Mouse (Mus musculus) liver, adult 2 months (tissue): ENCODE measurements around the gene Klhl20. TPM values are rescaled to one million over a fixed set of nuclear protein-coding genes. Genes with fewer than 3 reads are reported as not detected.

Experiments used
- DNase-seq: peaks from one replicate; pipeline ENCODE4 v3.0.0-alpha.2; 2011; ENCODE audit warnings: low read depth, low spot score; ENCODE audit errors: extremely low read depth
- H3K27ac ChIP-seq: fragments of 200-500 bp; replicated peaks from 2 replicates; pipeline ENCODE4 v1.5.1; 2012; ENCODE audit warnings: low read depth, mild to moderate bottlenecking, control low read depth, inconsistent platforms, low read length; ENCODE audit not compliant: insufficient read depth
- H3K27me3 ChIP-seq: fragments of 200-500 bp; 2 replicates; pipeline ENCODE4 v1.6.1; 2012; ENCODE audit warnings: mild to moderate bottlenecking, moderate library complexity, low read length, inconsistent platforms; ENCODE audit not compliant: control insufficient read depth, insufficient read depth
- H3K36me3 ChIP-seq: fragments of 200-500 bp; 2 replicates; pipeline ENCODE4 v1.6.1; 2012; ENCODE audit warnings: low read length, inconsistent platforms; ENCODE audit not compliant: control insufficient read depth, insufficient read depth
- H3K4me1 ChIP-seq: fragments of 200-500 bp; 2 replicates; pipeline ENCODE4 v1.6.1; 2011; ENCODE audit warnings: low read length; ENCODE audit not compliant: control insufficient read depth, insufficient read depth
- H3K4me3 ChIP-seq: fragments of 200-500 bp; 2 replicates; pipeline ENCODE4 v1.5.1; 2011; ENCODE audit warnings: low read depth, mild to moderate bottlenecking, control low read depth, low read length, moderate library complexity; ENCODE audit not compliant: insufficient read depth
- H3K79me2 ChIP-seq: fragments of 200-500 bp; 2 replicates; pipeline ENCODE4 v1.6.1; 2012; ENCODE audit warnings: inconsistent platforms, mild to moderate bottlenecking, low read length, moderate library complexity; ENCODE audit not compliant: control insufficient read depth, insufficient read depth
- H3K9ac ChIP-seq: fragments of 200-500 bp; 2 replicates; pipeline ENCODE4 v1.6.1; 2012; ENCODE audit warnings: low read depth, mild to moderate bottlenecking, control low read depth, inconsistent platforms, low read length
- CTCF ChIP-seq: fragments of 200-500 bp; IDR thresholded peaks from 2 replicates; pipeline ENCODE4 v1.5.1; 2011; ENCODE audit warnings: low read depth, low read length, control low read depth
- POLR2A ChIP-seq: fragments of 200-500 bp; IDR thresholded peaks from 2 replicates; pipeline ENCODE4 v1.6.1; 2011; ENCODE audit warnings: low read length, control low read depth; ENCODE audit not compliant: insufficient read depth; ENCODE audit errors: extremely low read depth
- WGBS: fragments of 180-500 bp; shearing (Covaris S2); methylation state at CpG from one replicate; pipeline ENCODE4 v1.1.7; 2018; 5-methylcytosine and 5-hydroxymethylcytosine counted together
- polyA plus RNA-seq: library from polyadenylated mRNA; depleted of rRNA; stranded (reverse); fragments of >200 nt; gene quantifications from 2 replicates; pipeline ENCODE4 v1.2.3, GENCODE M21; 2012
- total RNA-seq: library from RNA; depleted of rRNA; stranded (reverse); fragments of >200 nt; gene quantifications from 2 replicates; pipeline ENCODE4 v1.2.3, GENCODE M21; 2014

Klhl20 gene
- total and polyA plus RNA-seq, 2 experiments, result 2.7 to 6.7 TPM

- 98% methylated on average over 4 of the region's 4 CpGs for WGBS
- Histone ChIP-seq H3K4me1 (no peaks in the 10 kb centered on the region), H3K36me3 (peaks cover 29% of the 10 kb centered on the region), H3K4me3 (no peak overlapping the region), H3K27ac (no peak overlapping the region), H3K9ac (no peak overlapping the region), H3K79me2 (no peaks in the 10 kb centered on the region), H3K27me3 (no peaks in the 10 kb centered on the region)
- no peak for DNase-seq
- no peak for TF ChIP-seq POLR2A
- TF ChIP-seq CTCF, result no peak
Measured at GRCm38 (mm10) chr1:161099721-161100405, 31.4 kb downstream of the Klhl20 start.

- H3K4me3 ChIP-seq, result no peak overlapping the region
- 79% methylated on average over 3 of the region's 3 CpGs for WGBS
- peaks cover 6% of the 10 kb centered on the region; the same call in 1 of the 2 replicates for H3K79me2 ChIP-seq
- TF ChIP-seq CTCF (no peak), POLR2A (no peak)
- no peaks in the 10 kb centered on the region for H3K27me3 ChIP-seq
- peaks cover 5% of the 10 kb centered on the region for H3K36me3 ChIP-seq
- no peak for DNase-seq
- no peak overlapping the region for H3K27ac ChIP-seq
- peaks cover 5% of the 10 kb centered on the region; the same call in 1 of the 2 replicates for H3K4me1 ChIP-seq
- H3K9ac ChIP-seq, result no peak overlapping the region
Measured at GRCm38 (mm10) chr1:161077243-161077642, 54.1 kb downstream of the Klhl20 start.

GRCm38 (mm10) chr1:161076238-161076637 is 55.1 kb downstream of the Klhl20 start:
- WGBS, result 25% methylated on average over 6 of the region's 6 CpGs
- H3K9ac ChIP-seq, result no peak overlapping the region
- H3K4me3 ChIP-seq, result no peak overlapping the region; the same call in 1 of the 2 replicates
- peaks cover 3% of the 10 kb centered on the region; the same call in 1 of the 2 replicates for H3K36me3 ChIP-seq
- H3K4me1 ChIP-seq, result peaks cover 10% of the 10 kb centered on the region; the same call in 1 of the 2 replicates
- TF ChIP-seq CTCF (no peak), POLR2A (no peak)
- DNase-seq, result peak; percentile 96
- H3K27ac ChIP-seq, result peak overlapping the region; percentile 49
- no peaks in the 10 kb centered on the region for H3K27me3 ChIP-seq
- H3K79me2 ChIP-seq, result peaks cover 9% of the 10 kb centered on the region; the same call in 1 of the 2 replicates

GRCm38 (mm10) chr1:161071272-161071620 is 60.1 kb downstream of the Klhl20 start:
- 0% methylated on average over 12 of the region's 12 CpGs for WGBS
- H3K36me3 ChIP-seq, result no peaks in the 10 kb centered on the region
- peak overlapping the region; percentile 74 for H3K9ac ChIP-seq
- peaks cover 9% of the 10 kb centered on the region; the same call in 1 of the 2 replicates for H3K79me2 ChIP-seq
- no peak for DNase-seq
- no peak for TF ChIP-seq POLR2A
- TF ChIP-seq CTCF, result no peak
- peak overlapping the region; percentile 69; the same call in 1 of the 2 replicates for H3K27ac ChIP-seq
- H3K4me1 ChIP-seq, result peaks cover 13% of the 10 kb centered on the region
- no peaks in the 10 kb centered on the region for H3K27me3 ChIP-seq
- peak overlapping the region; percentile 81 for H3K4me3 ChIP-seq

- Histone ChIP-seq H3K36me3 (no peaks in the 10 kb centered on the region), H3K79me2 (peaks cover 9% of the 10 kb centered on the region; the same call in 1 of the 2 replicates), H3K4me3 (peak within 1 kb of the TSS; percentile 81), H3K27ac (peak within 1 kb of the TSS; percentile 69), H3K4me1 (peaks cover 13% of the 10 kb centered on the region), H3K9ac (peak within 1 kb of the TSS; percentile 74), H3K27me3 (no peaks in the 10 kb centered on the region)
- DNase-seq, result peak; percentile 98
- under 1% methylated on average over 57 of the region's 57 CpGs for WGBS
- TF ChIP-seq POLR2A (0 out of 2 replicates have a peak, but pooled peaks have one; percentile 11), CTCF (peak; percentile 18; the same call in 1 of the 2 replicates)
Measured at GRCm38 (mm10) chr1:161070352-161071271, 60.7 kb downstream of the Klhl20 start, which contains the start of the genes Dars2 and Cenpl. Dars2 (minus strand) TSS chr1:161070658. Cenpl (plus strand) TSS chr1:161070713.
